Mouse (Mus musculus) gastrocnemius, postnatal 25 days (tissue): ENCODE results near the gene Grin2a. TPM values are rescaled to one million over a fixed set of nuclear protein-coding genes. Genes with fewer than 3 reads are reported as not detected.

Experiments
- DNase-seq: peaks from one replicate; pipeline ENCODE4 v3.0.0; 2022
- total RNA-seq, 2 experiments: library from RNA; stranded (reverse); gene quantifications; 1 replicate in 1 of 2; 2 replicates in 1 of 2; pipeline ENCODE4 v1.2.3; 2021

Gene Grin2a
- total RNA-seq, 2 experiments from 2014 or later: 0.08 to 0.32 TPM

GRCm38 (mm10) chr16:9964469-9964868 lies 30.9 kb downstream of the Grin2a start:
- no peak for DNase-seq

- DNase-seq: no peak
Observed at GRCm38 (mm10) chr16:9962482-9962881, 32.9 kb downstream of the Grin2a start.

DNA sequence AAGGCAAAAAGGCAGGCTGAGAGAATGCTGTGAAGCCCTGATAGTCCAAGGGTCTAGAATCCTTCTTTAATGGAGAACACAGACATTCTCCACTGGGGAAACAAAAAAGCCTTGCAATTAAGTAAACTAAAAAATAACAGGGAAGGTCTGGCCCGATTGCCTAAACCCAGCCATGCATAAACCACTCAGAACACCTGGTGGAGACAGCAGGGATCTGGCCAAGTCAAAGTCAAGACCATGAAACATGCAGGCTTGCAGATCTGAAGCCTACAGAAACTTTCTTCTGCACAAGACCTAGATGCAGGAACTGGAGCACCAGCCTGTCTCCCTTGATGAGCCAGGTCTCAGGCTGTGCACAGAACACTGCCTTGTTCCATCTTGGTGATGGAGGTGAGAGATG lies 36.0 kb downstream of the Grin2a start:
- no peak for DNase-seq

GRCm38 (mm10) chr16:9954266-9954665 lies 41.1 kb downstream of the Grin2a start:
- DNase-seq: no peak

GRCm38 (mm10) chr16:9953396-9953831 lies 41.9 kb downstream of the Grin2a start:
- no peak for DNase-seq

- DNase-seq: no peak
Observed at GRCm38 (mm10) chr16:9949250-9949649, 46.1 kb downstream of the Grin2a start.

- DNase-seq: no peak
Observed at GRCm38 (mm10) chr16:9947430-9947829, 47.9 kb downstream of the Grin2a start.

DNA sequence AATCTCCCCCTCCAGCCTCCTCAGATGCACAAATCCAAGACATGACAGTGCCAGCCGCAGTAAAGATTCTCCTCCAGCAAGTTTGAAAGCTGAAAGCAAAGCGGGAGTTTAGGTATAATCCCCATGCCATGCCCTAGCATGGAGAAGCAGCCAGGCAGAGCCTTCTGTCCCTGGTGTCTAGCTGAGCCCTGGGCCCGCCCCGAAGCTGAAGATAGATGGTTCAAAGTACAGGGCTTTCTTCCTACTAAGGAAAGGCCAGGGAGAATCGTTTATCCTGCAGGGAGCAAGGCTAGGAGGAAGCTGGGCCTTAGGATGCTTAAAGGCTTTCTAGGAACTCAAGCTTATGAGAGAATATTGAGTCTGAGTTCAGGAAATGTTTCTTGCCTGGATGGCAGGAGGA lies 50.5 kb downstream of the Grin2a start:
- no peak for DNase-seq

DNA sequence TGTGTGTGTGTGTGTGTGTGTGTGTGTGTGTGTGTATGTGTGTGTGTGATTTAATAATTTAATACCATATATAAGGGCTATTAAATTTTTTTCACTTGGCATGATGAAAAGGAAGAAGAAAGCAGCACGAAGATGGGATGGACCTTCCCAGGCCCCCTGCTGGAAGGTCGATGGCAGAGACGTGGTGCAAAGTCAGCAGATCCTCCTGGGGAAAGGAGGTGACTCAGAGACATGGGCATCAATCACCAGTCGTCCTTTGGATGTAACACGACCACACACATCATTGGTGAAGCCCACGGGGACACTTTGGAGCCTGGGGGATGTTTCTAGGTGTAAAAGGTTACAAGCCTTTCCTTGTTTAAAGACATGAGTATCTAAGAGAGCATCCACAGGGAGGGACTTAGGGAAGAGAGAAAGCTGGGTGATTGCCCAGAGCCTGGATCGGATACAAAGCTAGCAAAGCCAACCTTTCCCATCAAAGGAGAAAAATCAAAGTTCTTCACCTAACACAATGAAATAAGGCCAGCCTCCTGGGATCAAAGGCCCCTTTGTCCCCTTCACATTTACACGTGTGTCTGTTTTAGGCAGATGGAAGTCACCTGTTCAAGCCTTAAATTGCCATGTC lies 53.9 kb downstream of the Grin2a start:
- DNase-seq: no peak

DNA sequence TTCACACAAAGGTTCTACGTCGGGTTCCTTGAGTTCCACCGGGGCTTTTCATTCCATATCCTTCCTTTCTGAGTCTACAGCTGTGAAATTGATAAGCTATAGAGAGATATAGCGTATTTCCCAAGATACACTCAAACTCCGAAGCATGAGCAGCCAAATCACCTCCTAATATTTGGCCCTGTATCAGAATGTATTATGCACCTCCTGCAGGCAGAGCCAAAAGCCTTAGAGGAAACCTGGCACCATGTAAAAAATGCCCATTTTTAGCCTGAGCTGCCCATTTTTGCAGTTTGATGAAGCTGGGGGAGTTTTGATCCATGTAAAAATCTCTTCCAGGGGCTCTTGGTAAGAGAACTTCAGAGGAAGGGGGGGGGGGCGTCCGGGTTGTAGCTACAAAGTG lies 54.6 kb downstream of the Grin2a start:
- no peak for DNase-seq

- no peak for DNase-seq
Observed at GRCm38 (mm10) chr16:9910672-9911071, 84.7 kb downstream of the Grin2a start.

DNA sequence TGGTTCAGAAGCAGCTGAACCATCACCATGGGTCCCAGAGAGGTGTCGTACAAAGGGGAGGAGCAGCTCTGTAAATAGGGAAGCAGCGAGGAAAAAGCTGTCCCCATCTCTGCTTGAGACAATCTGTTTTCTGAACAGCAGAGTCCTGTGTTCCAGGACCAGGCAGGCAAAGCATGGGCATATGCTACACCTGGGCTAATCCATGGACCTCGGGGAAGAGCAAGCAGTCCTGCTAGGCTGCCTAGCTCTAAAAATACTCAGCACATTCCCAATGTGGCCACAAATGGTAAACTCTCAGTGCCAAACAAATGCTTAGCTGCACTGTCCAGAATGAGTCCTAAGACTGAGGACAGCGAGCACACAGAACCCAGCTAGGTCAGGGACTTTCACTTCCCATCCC lies 86.1 kb downstream of the Grin2a start:
- DNase-seq: no peak

- DNase-seq: no peak
Observed at GRCm38 (mm10) chr16:9904443-9904842, 90.9 kb downstream of the Grin2a start.

GRCm38 (mm10) chr16:9902680-9903463 lies 92.5 kb downstream of the Grin2a start:
- DNase-seq: no peak

GRCm38 (mm10) chr16:9901433-9901832 lies 93.9 kb downstream of the Grin2a start:
- no peak for DNase-seq

- no peak for DNase-seq
Observed at GRCm38 (mm10) chr16:9900996-9901395, 94.4 kb downstream of the Grin2a start.

GRCm38 (mm10) chr16:9900196-9900595 lies 95.2 kb downstream of the Grin2a start:
- DNase-seq: no peak

DNA sequence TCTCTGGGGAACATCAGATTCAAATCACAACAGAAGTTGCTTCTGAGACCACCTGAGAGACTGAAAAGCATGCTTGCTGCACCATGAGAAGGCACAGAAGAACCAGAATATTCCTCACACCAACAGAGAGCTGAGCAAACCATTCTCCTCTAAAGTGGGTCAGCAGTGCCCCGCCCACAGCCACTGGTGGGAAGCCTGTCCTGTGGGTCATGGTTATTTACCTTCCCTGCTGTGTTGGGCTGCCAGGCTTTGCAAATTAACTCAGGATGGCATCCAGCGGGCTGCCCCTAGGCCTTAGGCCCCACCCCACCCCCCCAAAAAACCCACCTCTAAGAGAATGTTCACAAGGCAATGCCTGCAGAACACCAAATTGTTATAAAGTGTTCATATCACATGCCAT lies 96.2 kb downstream of the Grin2a start:
- no peak for DNase-seq

DNA sequence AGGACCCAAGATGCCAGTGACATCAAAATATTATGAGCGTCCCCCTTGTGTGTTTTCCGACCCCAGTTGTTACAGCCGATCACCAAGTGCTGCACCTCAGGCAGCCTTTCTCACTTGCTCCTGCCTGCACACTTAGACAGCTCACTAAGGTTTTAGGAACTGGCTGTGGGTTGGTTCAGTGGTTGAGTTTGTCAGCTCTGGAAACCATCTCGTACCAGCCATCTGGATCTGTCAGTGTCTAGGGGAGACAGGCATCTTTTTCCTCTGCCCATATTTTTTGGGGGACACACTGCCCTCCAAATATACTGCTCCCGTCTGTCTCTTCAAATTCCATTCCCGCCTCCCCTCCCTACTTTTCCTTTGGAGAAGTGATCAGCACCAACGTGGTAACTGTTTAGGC lies 99.8 kb downstream of the Grin2a start:
- DNase-seq: no peak

- DNase-seq: no peak
Observed at GRCm38 (mm10) chr16:9886155-9886554, 109.2 kb downstream of the Grin2a start.

GRCm38 (mm10) chr16:9884141-9884540 lies 111.2 kb downstream of the Grin2a start:
- DNase-seq: no peak

GRCm38 (mm10) chr16:9882420-9882819 lies 112.9 kb downstream of the Grin2a start:
- DNase-seq: no peak

- no peak for DNase-seq
Observed at GRCm38 (mm10) chr16:9873001-9873400, 122.4 kb downstream of the Grin2a start.

- DNase-seq: no peak
Observed at GRCm38 (mm10) chr16:9865710-9866109, 129.7 kb downstream of the Grin2a start.
